Mouse (Mus musculus): ENCODE results near the gene Fcmr. TPM values are rescaled to one million over a fixed set of nuclear protein-coding genes. Genes with fewer than 3 reads are reported as not detected.

Gene Fcmr
- polyA plus RNA-seq, 1 experiment from 2014 or later = 2.7 TPM

- Histone ChIP-seq H3K4me3 (no peak overlapping the region), H3K36me3 (no peaks in the 10 kb centered on the region), H3K27me3 (ENCODE audit: insufficient read depth, poor library complexity, severe bottlenecking) (no peaks in the 10 kb centered on the region), H3K9me3 (no peaks in the 10 kb centered on the region), H3K4me1 (no peaks in the 10 kb centered on the region), H3K27ac (no peak overlapping the region)
- DNase-seq (ENCODE audit: low spot score) = no peak
- 73% methylated on average over 8 of the region's 8 CpGs for WGBS
Measured at GRCm38 (mm10) chr1:130840599-130841379, 24.7 kb upstream of the Fcmr start.

- WGBS = 82% methylated on average over 7 of the region's 7 CpGs
- no peaks in the 10 kb centered on the region for H3K9me3 ChIP-seq
- no peak overlapping the region for H3K27ac ChIP-seq
- no peaks in the 10 kb centered on the region for H3K36me3 ChIP-seq
- no peak overlapping the region for H3K4me3 ChIP-seq
- no peak for DNase-seq (ENCODE audit: low spot score)
- H3K27me3 ChIP-seq (ENCODE audit: insufficient read depth, poor library complexity, severe bottlenecking) = no peaks in the 10 kb centered on the region
- H3K4me1 ChIP-seq = no peaks in the 10 kb centered on the region
Measured at GRCm38 (mm10) chr1:130841621-130842020, 23.8 kb upstream of the Fcmr start.

- Histone ChIP-seq H3K27ac (no peak overlapping the region), H3K9me3 (no peaks in the 10 kb centered on the region), H3K4me1 (no peaks in the 10 kb centered on the region), H3K4me3 (no peak overlapping the region), H3K27me3 (ENCODE audit: insufficient read depth, poor library complexity, severe bottlenecking) (0 out of 2 replicates have a peak, but pooled peaks cover 3% of the 10 kb centered on the region), H3K36me3 (no peaks in the 10 kb centered on the region)
- 84% methylated on average over 7 of the region's 7 CpGs for WGBS
- DNase-seq (ENCODE audit: low spot score) = no peak
Measured at GRCm38 (mm10) chr1:130844516-130844915, 21.0 kb upstream of the Fcmr start.

GRCm38 (mm10) chr1:130849530-130850214 lies 15.8 kb upstream of the Fcmr start:
- Histone ChIP-seq H3K36me3 (no peaks in the 10 kb centered on the region), H3K27ac (no peak overlapping the region), H3K27me3 (ENCODE audit: insufficient read depth, poor library complexity, severe bottlenecking) (0 out of 2 replicates have a peak, but pooled peaks cover 3% of the 10 kb centered on the region), H3K4me3 (no peak overlapping the region), H3K9me3 (no peaks in the 10 kb centered on the region), H3K4me1 (peaks cover 5% of the 10 kb centered on the region; the same call in 1 of the 2 replicates)
- WGBS = 86% methylated on average over 10 of the region's 10 CpGs
- DNase-seq (ENCODE audit: low spot score) = no peak

- 60% methylated on average over 5 of the region's 5 CpGs for WGBS
- Histone ChIP-seq H3K9me3 (no peaks in the 10 kb centered on the region), H3K27ac (no peak overlapping the region), H3K36me3 (no peaks in the 10 kb centered on the region), H3K4me3 (no peak overlapping the region), H3K4me1 (peaks cover 9% of the 10 kb centered on the region), H3K27me3 (ENCODE audit: insufficient read depth, poor library complexity, severe bottlenecking) (0 out of 2 replicates have a peak, but pooled peaks cover 3% of the 10 kb centered on the region)
- DNase-seq (ENCODE audit: low spot score) = no peak
Measured at GRCm38 (mm10) chr1:130850405-130850804, 15.1 kb upstream of the Fcmr start.

- DNase-seq (ENCODE audit: low spot score) = no peak
- WGBS = 79% methylated on average over 9 of the region's 9 CpGs
Measured at GRCm38 (mm10) chr1:130854819-130855218, 10.7 kb upstream of the Fcmr start.

GRCm38 (mm10) chr1:130855723-130856122 lies 9.7 kb upstream of the Fcmr start:
- no peak overlapping the region for H3K4me3 ChIP-seq
- no peak overlapping the region for H3K27ac ChIP-seq
- WGBS = 71% methylated on average over 2 of the region's 2 CpGs
- DNase-seq (ENCODE audit: low spot score) = no peak
- H3K36me3 ChIP-seq = no peaks in the 10 kb centered on the region
- no peaks in the 10 kb centered on the region for H3K9me3 ChIP-seq
- no peaks in the 10 kb centered on the region for H3K27me3 ChIP-seq (ENCODE audit: insufficient read depth, poor library complexity, severe bottlenecking)
- peaks cover 4% of the 10 kb centered on the region; the same call in 1 of the 2 replicates for H3K4me1 ChIP-seq

More at GRCm38 (mm10) chr1:130854819-130855218, 10.7 kb upstream of the Fcmr start:
- no peaks in the 10 kb centered on the region for H3K9me3 ChIP-seq
- H3K4me1 ChIP-seq = peaks cover 9% of the 10 kb centered on the region
- no peaks in the 10 kb centered on the region for H3K36me3 ChIP-seq
- no peak overlapping the region for H3K27ac ChIP-seq
- H3K4me3 ChIP-seq = no peak overlapping the region
- H3K27me3 ChIP-seq (ENCODE audit: insufficient read depth, poor library complexity, severe bottlenecking) = no peaks in the 10 kb centered on the region

- peaks cover 3% of the 10 kb centered on the region; the same call in 1 of the 2 replicates for H3K4me1 ChIP-seq
- no peaks in the 10 kb centered on the region for H3K36me3 ChIP-seq
- H3K27ac ChIP-seq = no peak overlapping the region
- WGBS = 88% methylated on average over 4 of the region's 4 CpGs
- no peaks in the 10 kb centered on the region for H3K9me3 ChIP-seq
- no peaks in the 10 kb centered on the region for H3K27me3 ChIP-seq (ENCODE audit: insufficient read depth, poor library complexity, severe bottlenecking)
- DNase-seq (ENCODE audit: low spot score) = no peak
- H3K4me3 ChIP-seq = no peak overlapping the region
Measured at GRCm38 (mm10) chr1:130857456-130857855, 8.0 kb upstream of the Fcmr start.

- 73% methylated on average over 4 of the region's 4 CpGs for WGBS
- H3K36me3 ChIP-seq = no peaks in the 10 kb centered on the region
- H3K9me3 ChIP-seq = no peaks in the 10 kb centered on the region
- H3K27ac ChIP-seq = no peak overlapping the region
- H3K4me3 ChIP-seq = no peak overlapping the region
- H3K4me1 ChIP-seq = no peaks in the 10 kb centered on the region
- DNase-seq (ENCODE audit: low spot score) = no peak
- H3K27me3 ChIP-seq (ENCODE audit: insufficient read depth, poor library complexity, severe bottlenecking) = no peaks in the 10 kb centered on the region
Measured at GRCm38 (mm10) chr1:130864238-130864637, 1.2 kb upstream of the Fcmr start.

GRCm38 (mm10) chr1:130864741-130865140 lies 728 bp upstream of the Fcmr start:
- no peak overlapping the region for H3K27ac ChIP-seq
- no peaks in the 10 kb centered on the region for H3K9me3 ChIP-seq
- no peaks in the 10 kb centered on the region for H3K4me1 ChIP-seq
- 90% methylated on average over 5 of the region's 5 CpGs for WGBS
- no peak for DNase-seq (ENCODE audit: low spot score)
- H3K36me3 ChIP-seq = no peaks in the 10 kb centered on the region
- H3K4me3 ChIP-seq = no peak overlapping the region
- H3K27me3 ChIP-seq (ENCODE audit: insufficient read depth, poor library complexity, severe bottlenecking) = no peaks in the 10 kb centered on the region

GRCm38 (mm10) chr1:130872912-130873311 lies 7.4 kb downstream of the Fcmr start:
- H3K4me1 ChIP-seq = peaks cover 3% of the 10 kb centered on the region; the same call in 1 of the 2 replicates
- DNase-seq (ENCODE audit: low spot score) = no peak
- 85% methylated on average over 2 of the region's 2 CpGs for WGBS
- no peak overlapping the region for H3K4me3 ChIP-seq
- no peaks in the 10 kb centered on the region for H3K9me3 ChIP-seq
- no peaks in the 10 kb centered on the region for H3K36me3 ChIP-seq
- peaks cover 8% of the 10 kb centered on the region for H3K27me3 ChIP-seq (ENCODE audit: insufficient read depth, poor library complexity, severe bottlenecking)
- no peak overlapping the region for H3K27ac ChIP-seq

- Histone ChIP-seq H3K36me3 (no peaks in the 10 kb centered on the region), H3K4me3 (no peak overlapping the region), H3K9me3 (no peaks in the 10 kb centered on the region), H3K27ac (no peak overlapping the region), H3K27me3 (ENCODE audit: insufficient read depth, poor library complexity, severe bottlenecking) (peaks cover 28% of the 10 kb centered on the region), H3K4me1 (peaks cover 10% of the 10 kb centered on the region)
- DNase-seq (ENCODE audit: low spot score) = no peak
- WGBS = 39% methylated on average over 3 of the region's 3 CpGs
Measured at GRCm38 (mm10) chr1:130875139-130875538, 9.7 kb downstream of the Fcmr start.

- H3K4me3 ChIP-seq = no peak overlapping the region
- 54% methylated on average over 3 of the region's 3 CpGs for WGBS
- no peak for DNase-seq (ENCODE audit: low spot score)
- no peaks in the 10 kb centered on the region for H3K9me3 ChIP-seq
- H3K4me1 ChIP-seq = peaks cover 10% of the 10 kb centered on the region
- peaks cover 35% of the 10 kb centered on the region for H3K27me3 ChIP-seq (ENCODE audit: insufficient read depth, poor library complexity, severe bottlenecking)
- H3K27ac ChIP-seq = no peak overlapping the region
- H3K36me3 ChIP-seq = no peaks in the 10 kb centered on the region
Measured at GRCm38 (mm10) chr1:130875910-130876309, 10.4 kb downstream of the Fcmr start.
